Mouse (Mus musculus): ENCODE data around the gene Sh3bgrl2.

DNA sequence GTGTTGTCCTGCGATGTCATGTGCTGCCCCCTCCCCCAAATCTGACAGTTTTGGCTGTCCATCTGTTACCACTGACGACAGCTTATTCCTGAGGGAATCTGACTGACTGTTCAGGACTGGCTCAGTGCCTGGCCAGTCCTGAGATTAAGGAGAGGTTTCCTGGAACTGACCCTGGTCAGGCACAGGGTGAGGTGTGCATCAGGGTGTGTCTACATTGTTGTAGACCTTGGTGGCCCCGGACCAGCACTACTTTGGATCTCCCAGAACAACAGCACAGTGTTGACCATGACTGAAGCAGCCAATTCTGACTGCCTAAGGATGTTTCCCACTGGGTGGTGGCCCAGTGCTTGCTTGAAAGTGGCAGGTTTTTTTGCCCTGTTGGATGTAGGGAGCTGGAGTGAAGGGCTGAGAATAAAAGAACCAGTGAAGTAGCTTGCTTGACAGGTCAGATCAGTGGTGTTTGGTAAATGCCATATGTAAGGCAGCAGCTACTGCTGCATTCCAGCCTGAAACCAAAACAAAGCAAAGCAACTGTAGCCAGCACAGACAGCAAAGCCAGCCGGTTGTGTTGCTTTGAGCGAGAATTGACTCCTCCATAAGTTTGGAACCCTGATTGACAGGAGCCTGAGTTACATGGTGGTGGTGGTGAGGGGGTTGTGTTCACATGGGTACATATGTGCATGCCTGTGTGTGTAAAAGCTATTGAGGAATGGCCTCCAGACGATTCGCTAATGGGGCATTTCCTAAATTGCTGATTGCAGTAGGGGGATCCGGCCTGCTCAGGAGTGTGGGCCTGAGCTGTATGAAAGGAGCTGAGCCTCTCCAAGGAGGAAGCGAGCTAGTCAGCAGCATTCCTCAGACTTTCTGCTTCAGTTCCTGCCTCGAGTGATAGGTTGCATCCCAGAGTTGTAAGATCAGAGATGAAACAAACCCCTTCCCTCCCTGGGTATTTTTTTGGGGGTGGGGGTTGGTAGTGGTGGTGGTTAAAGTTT is 8.9 kb downstream of the Sh3bgrl2 start:
- TF ChIP-seq ZNF384 (IDR thresholded peaks at IDR 0.05; ENCODE audit: low read depth, low read length) (no peak), MXI1 (IDR thresholded peaks at IDR 0.05; ENCODE audit: low read depth, low read length) (no peak), TAL1 (IDR thresholded peaks at IDR 0.05; ENCODE audit: low read length) (no peak), CTCF (IDR thresholded peaks at IDR 0.05 in 2 of 3, conservative IDR thresholded peaks at IDR 0.05 in 1 of 3; ENCODE audit: control insufficient read depth in 1 of 3, insufficient read depth in 1 of 3, low read depth in 2 of 3, low read length in 3 of 3, poor library complexity in 1 of 3, severe bottlenecking in 1 of 3) (no peak), POLR2A (IDR thresholded peaks at IDR 0.05; ENCODE audit: control insufficient read depth in 1 of 2, insufficient read depth in 1 of 2, low read depth in 1 of 2, low read length in 2 of 2, poor library complexity in 1 of 2) (no peak)

Data from MEL (cell line).